Mouse (Mus musculus) forebrain, embryonic 12.5 days (tissue): ENCODE measurements at regions not wholly inside any gene's neighbourhood (a gene's known extent, or its start where the extent isn't known, plus 50 kb on each side); places are given as distances from the start of the nearest gene placed in this dataset.

ENCODE experiments used
- ATAC-seq: fragments of 200-750 bp; cut with Nextera tagmentation; 2 replicates; pipeline ENCODE4 v1.8.0; 2017; ENCODE audit warnings: moderate TSS enrichment; ENCODE audit not compliant: low FRiP score
- H3K27ac ChIP-seq: fragments of 300-500 bp; sonication (generic); 2 replicates; pipeline ENCODE4 v1.5.1; 2016; ENCODE audit warnings: mild to moderate bottlenecking
- H3K27me3 ChIP-seq: fragments of 300-500 bp; sonication (generic); 2 replicates; pipeline ENCODE4 v1.6.1; 2016; ENCODE audit warnings: mild to moderate bottlenecking
- H3K36me3 ChIP-seq: fragments of 300-500 bp; sonication (generic); replicated peaks from 2 replicates; pipeline ENCODE4 v1.6.1; 2016; ENCODE audit warnings: mild to moderate bottlenecking
- H3K4me1 ChIP-seq: fragments of 300-500 bp; sonication (generic); 2 replicates; pipeline ENCODE4 v1.6.1; 2016
- H3K4me2 ChIP-seq: fragments of 300-500 bp; sonication (generic); 2 replicates; pipeline ENCODE4 v1.6.1; 2016; ENCODE audit warnings: mild to moderate bottlenecking, moderate library complexity
- H3K4me3 ChIP-seq: fragments of 300-500 bp; sonication (generic); replicated peaks from 2 replicates; pipeline ENCODE4 v1.5.1; 2016; ENCODE audit warnings: mild to moderate bottlenecking
- H3K9ac ChIP-seq: fragments of 300-500 bp; sonication (generic); 2 replicates; pipeline ENCODE4 v1.6.1; 2016; ENCODE audit warnings: mild to moderate bottlenecking
- H3K9me3 ChIP-seq: fragments of 300-500 bp; sonication (generic); 2 replicates; pipeline ENCODE4 v1.6.1; 2016
- WGBS: fragments of 180-500 bp; shearing (Covaris S2); methylation state at CpG from one replicate; pipeline ENCODE4 v1.1.7; 2016; 5-methylcytosine and 5-hydroxymethylcytosine counted together

GRCm38 (mm10) chr10:43634371-43635080, 56.4 kb downstream of the Cd24a start:
- Histone ChIP-seq H3K36me3 (no peaks in the 10 kb centered on the region), H3K27me3 (no peaks in the 10 kb centered on the region), H3K27ac (no peak overlapping the region), H3K4me3 (no peak overlapping the region), H3K9ac (no peak overlapping the region), H3K4me2 (no peak overlapping the region), H3K4me1 (no peaks in the 10 kb centered on the region), H3K9me3 (no peaks in the 10 kb centered on the region)
- ATAC-seq: no peak
- WGBS: 81% methylated on average over 10 of the region's 10 CpGs

- H3K4me1 ChIP-seq: no peaks in the 10 kb centered on the region
- WGBS: 83% methylated on average over 14 of the region's 14 CpGs
- no peak overlapping the region for H3K27ac ChIP-seq
- no peak for ATAC-seq
- no peaks in the 10 kb centered on the region for H3K36me3 ChIP-seq
- no peak overlapping the region for H3K9ac ChIP-seq
- no peak overlapping the region for H3K4me2 ChIP-seq
- no peaks in the 10 kb centered on the region for H3K9me3 ChIP-seq
- H3K4me3 ChIP-seq: no peak overlapping the region
- no peaks in the 10 kb centered on the region for H3K27me3 ChIP-seq
These were observed 63.3 kb downstream of the Cd24a start for GRCm38 (mm10) chr10:43641169-43641945.

GRCm38 (mm10) chr10:43646326-43646725, 68.2 kb downstream of the Cd24a start:
- WGBS: 76% methylated on average over 4 of the region's 4 CpGs
- peaks cover 5% of the 10 kb centered on the region; the same call in 1 of the 2 replicates for H3K4me1 ChIP-seq
- ATAC-seq: no peak
- no peak overlapping the region for H3K27ac ChIP-seq
- H3K4me2 ChIP-seq: no peak overlapping the region
- H3K4me3 ChIP-seq: no peak overlapping the region
- H3K36me3 ChIP-seq: no peaks in the 10 kb centered on the region
- no peak overlapping the region for H3K9ac ChIP-seq
- H3K27me3 ChIP-seq: no peaks in the 10 kb centered on the region
- H3K9me3 ChIP-seq: no peaks in the 10 kb centered on the region

- Histone ChIP-seq H3K4me3 (no peak overlapping the region), H3K9me3 (no peaks in the 10 kb centered on the region), H3K27ac (no peak overlapping the region), H3K9ac (no peak overlapping the region), H3K36me3 (no peaks in the 10 kb centered on the region), H3K4me1 (peaks cover 5% of the 10 kb centered on the region; the same call in 1 of the 2 replicates), H3K27me3 (no peaks in the 10 kb centered on the region), H3K4me2 (no peak overlapping the region)
- WGBS: 93% methylated on average over 6 of the region's 6 CpGs
- no peak for ATAC-seq
These were observed 68.9 kb downstream of the Cd24a start for GRCm38 (mm10) chr10:43646965-43647364.

- Histone ChIP-seq H3K27me3 (no peaks in the 10 kb centered on the region), H3K27ac (no peak overlapping the region), H3K4me1 (peaks cover 5% of the 10 kb centered on the region; the same call in 1 of the 2 replicates), H3K36me3 (no peaks in the 10 kb centered on the region), H3K9ac (no peak overlapping the region), H3K9me3 (no peaks in the 10 kb centered on the region), H3K4me3 (no peak overlapping the region), H3K4me2 (no peak overlapping the region)
- ATAC-seq: no peak
- WGBS: 44% methylated on average over 5 of the region's 5 CpGs
These were observed 70.1 kb downstream of the Cd24a start for GRCm38 (mm10) chr10:43648186-43648585.

- Histone ChIP-seq H3K4me3 (no peak overlapping the region), H3K27me3 (no peaks in the 10 kb centered on the region), H3K9ac (no peak overlapping the region), H3K9me3 (no peaks in the 10 kb centered on the region), H3K4me1 (peaks cover 5% of the 10 kb centered on the region; the same call in 1 of the 2 replicates), H3K27ac (no peak overlapping the region), H3K4me2 (no peak overlapping the region), H3K36me3 (no peaks in the 10 kb centered on the region)
- ATAC-seq: no peak
- WGBS: 83% methylated on average over 6 of the region's 6 CpGs
These were observed 70.8 kb downstream of the Cd24a start for GRCm38 (mm10) chr10:43648815-43649447.

GRCm38 (mm10) chr10:43650449-43650848, 72.4 kb downstream of the Cd24a start:
- 76% methylated on average over 1 of the region's 1 CpGs for WGBS
- ATAC-seq: no peak
- no peaks in the 10 kb centered on the region for H3K27me3 ChIP-seq
- no peak overlapping the region for H3K27ac ChIP-seq
- peaks cover 7% of the 10 kb centered on the region for H3K4me1 ChIP-seq
- no peak overlapping the region for H3K9ac ChIP-seq
- no peak overlapping the region for H3K4me2 ChIP-seq
- no peaks in the 10 kb centered on the region for H3K9me3 ChIP-seq
- no peaks in the 10 kb centered on the region for H3K36me3 ChIP-seq
- H3K4me3 ChIP-seq: no peak overlapping the region

GRCm38 (mm10) chr10:43651505-43651904, 73.4 kb downstream of the Cd24a start:
- Histone ChIP-seq H3K27me3 (no peaks in the 10 kb centered on the region), H3K9ac (no peak overlapping the region), H3K9me3 (no peaks in the 10 kb centered on the region), H3K36me3 (no peaks in the 10 kb centered on the region), H3K4me1 (peaks cover 9% of the 10 kb centered on the region), H3K4me3 (no peak overlapping the region), H3K4me2 (no peak overlapping the region), H3K27ac (no peak overlapping the region)
- 85% methylated on average over 5 of the region's 5 CpGs for WGBS
- ATAC-seq: no peak

GRCm38 (mm10) chr10:43651915-43652314, 73.8 kb downstream of the Cd24a start:
- Histone ChIP-seq H3K9ac (no peak overlapping the region), H3K27me3 (no peaks in the 10 kb centered on the region), H3K27ac (no peak overlapping the region), H3K36me3 (no peaks in the 10 kb centered on the region), H3K9me3 (no peaks in the 10 kb centered on the region), H3K4me3 (no peak overlapping the region), H3K4me2 (no peak overlapping the region), H3K4me1 (peaks cover 9% of the 10 kb centered on the region)
- no peak for ATAC-seq
- 90% methylated on average over 13 of the region's 13 CpGs for WGBS

GRCm38 (mm10) chr10:43655082-43655671, 77.1 kb downstream of the Cd24a start:
- Histone ChIP-seq H3K9ac (no peak overlapping the region), H3K9me3 (no peaks in the 10 kb centered on the region), H3K27ac (no peak overlapping the region), H3K27me3 (no peaks in the 10 kb centered on the region), H3K4me2 (no peak overlapping the region), H3K4me3 (no peak overlapping the region), H3K36me3 (no peaks in the 10 kb centered on the region), H3K4me1 (peaks cover 4% of the 10 kb centered on the region; the same call in 1 of the 2 replicates)
- ATAC-seq: no peak
- 82% methylated on average over 8 of the region's 8 CpGs for WGBS

- Histone ChIP-seq H3K27ac (no peak overlapping the region), H3K27me3 (no peaks in the 10 kb centered on the region), H3K36me3 (no peaks in the 10 kb centered on the region), H3K4me2 (no peak overlapping the region), H3K4me1 (peaks cover 4% of the 10 kb centered on the region; the same call in 1 of the 2 replicates), H3K9me3 (no peaks in the 10 kb centered on the region), H3K4me3 (no peak overlapping the region), H3K9ac (no peak overlapping the region)
- no peak for ATAC-seq
- WGBS: 61% methylated on average over 2 of the region's 2 CpGs
These were observed 77.6 kb downstream of the Cd24a start for GRCm38 (mm10) chr10:43655680-43656079.

- Histone ChIP-seq H3K27ac (no peak overlapping the region), H3K9me3 (no peaks in the 10 kb centered on the region), H3K4me3 (no peak overlapping the region), H3K4me1 (peaks cover 4% of the 10 kb centered on the region; the same call in 1 of the 2 replicates), H3K36me3 (no peaks in the 10 kb centered on the region), H3K27me3 (no peaks in the 10 kb centered on the region), H3K4me2 (no peak overlapping the region), H3K9ac (no peak overlapping the region)
- 96% methylated on average over 2 of the region's 2 CpGs for WGBS
- no peak for ATAC-seq
These were observed 78.1 kb downstream of the Cd24a start for GRCm38 (mm10) chr10:43656207-43656606.
